Mouse (Mus musculus) forebrain, embryonic 12.5 days (tissue): ENCODE measurements around the gene Gm13539. TPM values are rescaled to one million over a fixed set of nuclear protein-coding genes. Genes with fewer than 3 reads are reported as not detected.
"Not testable (repeated sequence)": the region's sequence is repeated elsewhere in the genome, so short reads cannot be mapped to it uniquely, and the experiment has no call there.

Source experiments
- ATAC-seq: fragments of 200-750 bp; cut with Nextera tagmentation; 2 replicates; pipeline ENCODE4 v1.8.0; 2017; ENCODE audit warnings: moderate TSS enrichment; ENCODE audit not compliant: low FRiP score
- H3K27ac ChIP-seq: fragments of 300-500 bp; sonication (generic); 2 replicates; pipeline ENCODE4 v1.5.1; 2016; ENCODE audit warnings: mild to moderate bottlenecking
- H3K27me3 ChIP-seq: fragments of 300-500 bp; sonication (generic); 2 replicates; pipeline ENCODE4 v1.6.1; 2016; ENCODE audit warnings: mild to moderate bottlenecking
- H3K36me3 ChIP-seq: fragments of 300-500 bp; sonication (generic); replicated peaks from 2 replicates; pipeline ENCODE4 v1.6.1; 2016; ENCODE audit warnings: mild to moderate bottlenecking
- H3K4me1 ChIP-seq: fragments of 300-500 bp; sonication (generic); 2 replicates; pipeline ENCODE4 v1.6.1; 2016
- H3K4me2 ChIP-seq: fragments of 300-500 bp; sonication (generic); 2 replicates; pipeline ENCODE4 v1.6.1; 2016; ENCODE audit warnings: mild to moderate bottlenecking, moderate library complexity
- H3K4me3 ChIP-seq: fragments of 300-500 bp; sonication (generic); replicated peaks from 2 replicates; pipeline ENCODE4 v1.5.1; 2016; ENCODE audit warnings: mild to moderate bottlenecking
- H3K9ac ChIP-seq: fragments of 300-500 bp; sonication (generic); 2 replicates; pipeline ENCODE4 v1.6.1; 2016; ENCODE audit warnings: mild to moderate bottlenecking
- H3K9me3 ChIP-seq: fragments of 300-500 bp; sonication (generic); 2 replicates; pipeline ENCODE4 v1.6.1; 2016
- WGBS: fragments of 180-500 bp; shearing (Covaris S2); methylation state at CpG from one replicate; pipeline ENCODE4 v1.1.7; 2016; 5-methylcytosine and 5-hydroxymethylcytosine counted together
- polyA plus RNA-seq: library from polyadenylated mRNA; unstranded; fragments of >200 nt; fragmentation: Nextera tagmentation; extraction: Ambion mirVana; gene quantifications from 2 replicates; pipeline ENCODE4 v1.2.1, GENCODE M21; 2016

Gene Gm13539
- polyA plus RNA-seq, result not detected in 2 replicates

GRCm38 (mm10) chr2:25781957-25782356, at the start of gene Gm13539:
Gene Gm13539, plus strand, starts transcription at chr2:25782257.
- Histone ChIP-seq H3K4me3 (no peak within 1 kb of the TSS), H3K9me3 (no peaks in the 10 kb centered on the region), H3K27me3 (peaks cover 3% of the 10 kb centered on the region; the same call in 1 of the 2 replicates), H3K27ac (no peak within 1 kb of the TSS), H3K9ac (no peak within 1 kb of the TSS), H3K36me3 (no peaks in the 10 kb centered on the region), H3K4me1 (no peaks in the 10 kb centered on the region), H3K4me2 (no peak within 1 kb of the TSS)
- ATAC-seq, result no peak
- WGBS, result 87% methylated on average over 3 of the region's 3 CpGs

GRCm38 (mm10) chr2:25733199-25733930, 48.7 kb upstream of the Gm13539 start:
- Histone ChIP-seq H3K9ac (no peak overlapping the region), H3K4me1 (no peaks in the 10 kb centered on the region), H3K27me3 (no peaks in the 10 kb centered on the region), H3K36me3 (no peaks in the 10 kb centered on the region), H3K4me3 (no peak overlapping the region), H3K27ac (no peak overlapping the region), H3K4me2 (no peak overlapping the region), H3K9me3 (no peaks in the 10 kb centered on the region)
- WGBS, result 65% methylated on average over 2 of the region's 2 CpGs
- ATAC-seq, result no peak

- not testable (repeated sequence) for H3K4me3 ChIP-seq, H3K4me2 ChIP-seq, H3K36me3 ChIP-seq, H3K4me1 ChIP-seq, H3K9me3 ChIP-seq, H3K27ac ChIP-seq, H3K9ac ChIP-seq, ATAC-seq, H3K27me3 ChIP-seq
- 79% methylated on average over 3 of the region's 3 CpGs for WGBS
Observed at GRCm38 (mm10) chr2:25736709-25737108, 45.3 kb upstream of the Gm13539 start, which contains the start of gene Obp2b. Gene Obp2b, plus strand, starts transcription at chr2:25737009.

GRCm38 (mm10) chr2:25741671-25742070, 40.4 kb upstream of the Gm13539 start:
- Histone ChIP-seq H3K4me2 (no peak overlapping the region), H3K36me3 (no peaks in the 10 kb centered on the region), H3K27me3 (no peaks in the 10 kb centered on the region), H3K4me3 (no peak overlapping the region), H3K9ac (no peak overlapping the region), H3K9me3 (no peaks in the 10 kb centered on the region), H3K27ac (no peak overlapping the region), H3K4me1 (no peaks in the 10 kb centered on the region)
- WGBS, result 77% methylated on average over 1 of the region's 1 CpGs
- no peak for ATAC-seq

- Histone ChIP-seq H3K4me3 (no peak overlapping the region), H3K9ac (no peak overlapping the region), H3K27me3 (no peaks in the 10 kb centered on the region), H3K4me1 (no peaks in the 10 kb centered on the region), H3K4me2 (no peak overlapping the region), H3K9me3 (no peaks in the 10 kb centered on the region), H3K27ac (no peak overlapping the region), H3K36me3 (no peaks in the 10 kb centered on the region)
- WGBS, result 100% methylated on average over 1 of the region's 1 CpGs
- ATAC-seq, result no peak
Observed at GRCm38 (mm10) chr2:25754201-25754600, 27.9 kb upstream of the Gm13539 start.

GRCm38 (mm10) chr2:25758064-25758625, 23.9 kb upstream of the Gm13539 start:
- Histone ChIP-seq H3K4me3 (no peak overlapping the region), H3K9me3 (no peaks in the 10 kb centered on the region), H3K27ac (no peak overlapping the region), H3K36me3 (no peaks in the 10 kb centered on the region), H3K4me2 (no peak overlapping the region), H3K9ac (no peak overlapping the region), H3K27me3 (no peaks in the 10 kb centered on the region), H3K4me1 (no peaks in the 10 kb centered on the region)
- 52% methylated on average over 4 of the region's 4 CpGs for WGBS
- ATAC-seq, result no peak

- Histone ChIP-seq H3K9ac (no peak within 1 kb of the TSS), H3K4me1 (no peaks in the 10 kb centered on the region), H3K4me3 (no peak within 1 kb of the TSS), H3K9me3 (no peaks in the 10 kb centered on the region), H3K4me2 (no peak within 1 kb of the TSS), H3K36me3 (no peaks in the 10 kb centered on the region), H3K27me3 (no peaks in the 10 kb centered on the region), H3K27ac (no peak within 1 kb of the TSS)
- ATAC-seq, result no peak
- 47% methylated on average over 2 of the region's 2 CpGs for WGBS
Observed at GRCm38 (mm10) chr2:25765269-25765668, 16.8 kb upstream of the Gm13539 start, which contains the start of gene Lcn3. Gene Lcn3, plus strand, starts transcription at chr2:25765569.

GRCm38 (mm10) chr2:25767764-25768163, 14.3 kb upstream of the Gm13539 start:
- 84% methylated on average over 4 of the region's 4 CpGs for WGBS
- Histone ChIP-seq H3K27ac (no peak overlapping the region), H3K9ac (no peak overlapping the region), H3K4me2 (no peak overlapping the region), H3K36me3 (no peaks in the 10 kb centered on the region), H3K27me3 (no peaks in the 10 kb centered on the region), H3K4me3 (no peak overlapping the region), H3K9me3 (no peaks in the 10 kb centered on the region), H3K4me1 (no peaks in the 10 kb centered on the region)
- ATAC-seq, result no peak

GRCm38 (mm10) chr2:25773507-25773906, 8.6 kb upstream of the Gm13539 start:
- Histone ChIP-seq H3K9me3 (no peaks in the 10 kb centered on the region), H3K4me1 (no peaks in the 10 kb centered on the region), H3K4me2 (no peak overlapping the region), H3K36me3 (no peaks in the 10 kb centered on the region), H3K9ac (no peak overlapping the region), H3K4me3 (no peak overlapping the region), H3K27me3 (no peaks in the 10 kb centered on the region), H3K27ac (no peak overlapping the region)
- WGBS, result 85% methylated on average over 2 of the region's 2 CpGs
- no peak for ATAC-seq

GRCm38 (mm10) chr2:25774640-25775039, 7.4 kb upstream of the Gm13539 start:
- Histone ChIP-seq H3K27ac (no peak overlapping the region), H3K36me3 (no peaks in the 10 kb centered on the region), H3K4me2 (no peak overlapping the region), H3K9me3 (no peaks in the 10 kb centered on the region), H3K4me1 (no peaks in the 10 kb centered on the region), H3K9ac (no peak overlapping the region), H3K27me3 (no peaks in the 10 kb centered on the region), H3K4me3 (no peak overlapping the region)
- WGBS, result 88% methylated on average over 2 of the region's 2 CpGs
- ATAC-seq, result no peak

- H3K27me3 ChIP-seq, result no peaks in the 10 kb centered on the region
- no peaks in the 10 kb centered on the region for H3K9me3 ChIP-seq
- 58% methylated on average over 3 of the region's 3 CpGs for WGBS
- no peak overlapping the region for H3K4me3 ChIP-seq
- H3K4me2 ChIP-seq, result no peak overlapping the region
- no peak overlapping the region for H3K9ac ChIP-seq
- H3K4me1 ChIP-seq, result no peaks in the 10 kb centered on the region
- H3K36me3 ChIP-seq, result no peaks in the 10 kb centered on the region
- H3K27ac ChIP-seq, result no peak overlapping the region
- no peak for ATAC-seq
Observed at GRCm38 (mm10) chr2:25775991-25776390, 6.1 kb upstream of the Gm13539 start.

- Histone ChIP-seq H3K27ac (no peak within 1 kb of the TSS), H3K4me1 (no peaks in the 10 kb centered on the region), H3K4me2 (no peak within 1 kb of the TSS), H3K36me3 (no peaks in the 10 kb centered on the region), H3K9me3 (no peaks in the 10 kb centered on the region), H3K4me3 (no peak within 1 kb of the TSS), H3K9ac (no peak within 1 kb of the TSS), H3K27me3 (no peaks in the 10 kb centered on the region)
- ATAC-seq, result no peak
- 89% methylated on average over 1 of the region's 1 CpGs for WGBS
Observed at GRCm38 (mm10) chr2:25776717-25777116, 5.3 kb upstream of the Gm13539 start, which contains the start of gene Lcn11. Gene Lcn11, plus strand, starts transcription at chr2:25777017.

GRCm38 (mm10) chr2:25779076-25779475, 3.0 kb upstream of the Gm13539 start:
- Histone ChIP-seq H3K36me3 (no peaks in the 10 kb centered on the region), H3K4me2 (no peak overlapping the region), H3K27me3 (no peaks in the 10 kb centered on the region; the same call in 1 of the 2 replicates), H3K4me3 (no peak overlapping the region), H3K9me3 (no peaks in the 10 kb centered on the region), H3K27ac (no peak overlapping the region), H3K4me1 (no peaks in the 10 kb centered on the region), H3K9ac (no peak overlapping the region)
- 92% methylated on average over 9 of the region's 9 CpGs for WGBS
- ATAC-seq, result no peak
